Comparison of ENCODE assay signal across 8 mouse cellular contexts in the genomic region with DNA sequence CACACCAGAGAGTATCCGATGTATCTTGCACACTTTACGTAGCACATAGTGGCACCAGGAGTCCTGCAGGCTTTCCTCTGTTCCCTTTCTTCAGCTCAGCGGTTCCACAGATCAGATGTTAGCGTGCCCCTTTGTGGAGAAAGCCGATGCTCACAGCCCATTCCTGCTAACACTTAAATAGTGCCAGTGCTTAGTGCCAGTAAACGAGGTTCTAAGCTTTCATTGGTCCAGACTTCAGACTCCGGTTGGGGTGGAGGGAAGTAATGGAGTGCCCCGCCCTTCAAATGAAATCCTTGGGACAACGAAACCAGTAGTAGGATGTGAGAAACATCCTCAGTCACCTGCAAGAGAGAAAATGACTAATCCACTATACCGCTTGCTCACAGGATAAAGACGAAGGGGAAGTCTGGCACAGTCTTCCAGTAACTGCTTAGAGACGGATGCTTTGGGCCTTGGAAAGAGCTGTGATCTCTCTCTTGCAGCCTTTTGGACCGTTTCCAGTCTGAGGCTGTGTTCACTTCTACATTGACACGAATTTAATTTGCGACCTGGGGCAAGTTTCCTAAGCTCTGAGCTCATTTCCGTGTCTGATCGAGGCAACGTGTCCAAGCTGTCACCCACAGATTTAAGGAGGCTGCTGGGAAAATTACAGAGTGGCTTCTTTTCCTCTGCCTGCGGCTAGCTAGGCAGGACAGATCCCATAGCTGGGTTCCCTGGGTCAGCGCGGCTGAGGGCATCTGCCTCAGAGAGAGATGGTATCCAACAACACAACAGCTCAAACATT. TPM values are rescaled to one million over a fixed set of nuclear protein-coding genes. Genes with fewer than 3 reads are reported as not detected.
DNase-seq lines count a peak whose midpoint lies in the region; ATAC-seq and TF ChIP-seq lines count a peak whose summit lies in the region.

No protein-coding gene starts in this region.

- no peak overlapping the region for H3K4me2 ChIP-seq in hindbrain, embryonic 13.5 days

- no peaks in the 10 kb centered on the region for H3K36me3 ChIP-seq in hindbrain, embryonic 13.5 days
- no peaks in the 10 kb centered on the region for H3K36me3 ChIP-seq in limb, embryonic 10.5 days

- no peak for DNase-seq in layer of hippocampus, adult 2 months (ENCODE audit: low spot score in 2 of 2)
- DNase-seq in layer of hippocampus, adult 9-10 months (ENCODE audit: low spot score), result no peak
- peak; percentile 40 to 50 for DNase-seq in adrenal gland, postnatal 36 days
- DNase-seq in gastrocnemius, adult 2 months, result peak; percentile 61
- DNase-seq in limb, embryonic 10.5 days (ENCODE audit: low spot score), result peak; percentile 30
- DNase-seq in skeletal muscle tissue, adult 2 months (ENCODE audit: low read depth, low spot score), result peak; percentile 58

- H3K4me3 ChIP-seq in layer of hippocampus, adult 2 months, result peak overlapping the region; percentile 44
- H3K4me3 ChIP-seq in gastrocnemius, adult 2 months, result peak overlapping the region; percentile 76
- no peak overlapping the region for H3K4me3 ChIP-seq in hindbrain, embryonic 13.5 days
- H3K4me3 ChIP-seq in limb, embryonic 10.5 days, result no peak overlapping the region

- H3K27ac ChIP-seq in layer of hippocampus, adult 2 months, result peak overlapping the region; percentile 79
- H3K27ac ChIP-seq in gastrocnemius, adult 2 months, result peak overlapping the region; percentile 92
- peak overlapping the region; percentile 35 for H3K27ac ChIP-seq in hindbrain, embryonic 13.5 days
- no peak overlapping the region for H3K27ac ChIP-seq in limb, embryonic 10.5 days

- WGBS in hindbrain, embryonic 13.5 days, result 81% methylated on average over 21 of the region's 21 CpGs
- 76% methylated on average over 21 of the region's 21 CpGs for whole genome bisulfite sequencing in limb, embryonic 10.5 days

- peaks cover 7% of the 10 kb centered on the region for H3K4me1 ChIP-seq in hindbrain, embryonic 13.5 days (replicated peaks)
- H3K4me1 ChIP-seq in limb, embryonic 10.5 days, result peaks cover 14% of the 10 kb centered on the region

- intact Hi-C loops in gastrocnemius, adult 2 months (cut with DNase I), result no loop called here

- no peaks in the 10 kb centered on the region for H3K9me3 ChIP-seq in hindbrain, embryonic 13.5 days
- H3K9me3 ChIP-seq in limb, embryonic 10.5 days (replicated peaks), result no peaks in the 10 kb centered on the region

- ATAC-seq in hindbrain, embryonic 13.5 days (ENCODE audit: low FRiP score), result 0 out of 2 replicates have a peak, but pooled peaks have one; percentile 32
- no peak for ATAC-seq in erythroid progenitor cell, adult 5-6 weeks (replicated peaks; ENCODE audit: low FRiP score, poor library complexity, severe bottlenecking)

- H3K27me3 ChIP-seq in hindbrain, embryonic 13.5 days, result no peaks in the 10 kb centered on the region
- H3K27me3 ChIP-seq in limb, embryonic 10.5 days (ENCODE audit: low read depth, poor library complexity, severe bottlenecking), result no peaks in the 10 kb centered on the region

- no peak overlapping the region for H3K9ac ChIP-seq in hindbrain, embryonic 13.5 days

- peak; percentile 28; the same call in 1 of the 2 replicates for TF ChIP-seq CTCF in layer of hippocampus, adult 2 months (conservative IDR thresholded peaks at IDR 0.05)
- TF ChIP-seq CTCF in gastrocnemius, adult 2 months (IDR thresholded peaks at IDR 0.05), result peak; percentile 21; the same call in 1 of the 2 replicates

RNA-seq across cellular contexts. Expression of a gene that starts 6.9 kb away (rescaled TPM):
- 10 to 100 TPM; 11.5 to 19.0 TPM for total RNA-seq in layer of hippocampus, adult 2 months (2021)
- total RNA-seq in adrenal gland, postnatal 36 days (2021), result 10 to 100 TPM; 55.0 to 84.7 TPM
- total RNA-seq in gastrocnemius, adult 2 months (2021), result 10 to 100 TPM; 15.6 to 20.9 TPM
- polyA plus RNA-seq in hindbrain, embryonic 13.5 days (2015; fragmentation: Nextera tagmentation; extraction: Ambion mirVana), result 26.6 and 27.9 TPM in 2 replicates
- polyA plus RNA-seq in limb, embryonic 10.5 days (2016; fragmentation: Nextera tagmentation; extraction: Ambion mirVana), result 3.1 and 3.5 TPM in 2 replicates
- total RNA-seq in erythroid progenitor cell, adult 5-6 weeks (2015; ENCODE audit: low replicate concordance), result not detected in 2 replicates
- not detected in 2 replicates for total RNA-seq in erythroid progenitor cell, adult 5-6 weeks (2017; ENCODE audit: low replicate concordance)

Comparison
In these comparisons a context has a peak if more than half of its experiments do, and no peak if none do; other contexts are left out.
1. DNase-seq: peak in adrenal gland, postnatal 36 days (2 of 2), gastrocnemius, adult 2 months (single experiment), limb, embryonic 10.5 days (single experiment) and skeletal muscle tissue, adult 2 months (single experiment); none in layer of hippocampus, adult 2 months (0 of 2) and layer of hippocampus, adult 9-10 months (single experiment).
2. H3K4me3 ChIP-seq: peak in layer of hippocampus, adult 2 months (single experiment) and gastrocnemius, adult 2 months (single experiment); none in hindbrain, embryonic 13.5 days (single experiment) and limb, embryonic 10.5 days (single experiment).
3. RNA of a gene that starts 6.9 kb away (total RNA-seq): 55.0 to 84.7 TPM in adrenal gland, postnatal 36 days, 15.6 to 20.9 TPM in gastrocnemius, adult 2 months and 11.5 to 19.0 TPM in layer of hippocampus, adult 2 months; not detected in erythroid progenitor cell, adult 5-6 weeks; every median in the first group is over 10 times any median in the second.